Mouse (Mus musculus) layer of hippocampus, adult 11-12 months (tissue): ENCODE results near the gene Myo16.

Experiments used
- DNase-seq: peaks from one replicate; pipeline ENCODE4 v3.0.0; 2022; ENCODE audit warnings: low spot score

Gene Myo16

DNA sequence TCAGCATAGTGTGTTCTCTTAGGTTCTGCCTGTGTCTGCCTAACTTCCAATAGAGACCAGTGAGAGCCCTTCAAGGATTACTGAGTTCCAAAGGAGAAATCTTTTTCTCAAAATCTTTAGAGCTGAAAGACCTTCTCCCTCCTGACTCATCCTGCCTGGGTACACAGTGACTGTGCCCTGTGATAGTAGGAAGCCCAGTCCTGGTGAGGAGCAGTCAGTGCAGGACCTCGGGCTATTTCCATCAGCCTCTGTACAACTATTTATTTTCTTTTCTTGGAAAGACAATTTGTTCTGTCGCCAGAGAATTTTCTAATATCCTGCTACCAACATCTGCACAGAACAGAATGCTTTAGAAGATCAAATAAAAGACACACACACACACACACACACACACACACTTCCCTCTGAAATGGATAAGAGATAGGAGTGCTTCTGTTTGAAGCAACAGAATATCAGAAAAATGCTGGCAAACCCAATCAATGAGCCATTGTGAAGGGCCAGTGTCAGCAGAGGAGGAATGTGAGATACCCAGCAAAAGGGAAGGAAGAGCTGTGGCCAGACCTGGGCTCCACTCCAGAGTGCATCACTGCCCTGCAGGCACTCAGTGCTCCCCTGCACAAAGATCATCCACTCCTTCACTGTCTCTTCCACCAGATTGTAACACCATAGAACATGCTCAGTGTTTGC, 518.3 kb downstream of the Myo16 start:
- DNase-seq, result no peak

DNA sequence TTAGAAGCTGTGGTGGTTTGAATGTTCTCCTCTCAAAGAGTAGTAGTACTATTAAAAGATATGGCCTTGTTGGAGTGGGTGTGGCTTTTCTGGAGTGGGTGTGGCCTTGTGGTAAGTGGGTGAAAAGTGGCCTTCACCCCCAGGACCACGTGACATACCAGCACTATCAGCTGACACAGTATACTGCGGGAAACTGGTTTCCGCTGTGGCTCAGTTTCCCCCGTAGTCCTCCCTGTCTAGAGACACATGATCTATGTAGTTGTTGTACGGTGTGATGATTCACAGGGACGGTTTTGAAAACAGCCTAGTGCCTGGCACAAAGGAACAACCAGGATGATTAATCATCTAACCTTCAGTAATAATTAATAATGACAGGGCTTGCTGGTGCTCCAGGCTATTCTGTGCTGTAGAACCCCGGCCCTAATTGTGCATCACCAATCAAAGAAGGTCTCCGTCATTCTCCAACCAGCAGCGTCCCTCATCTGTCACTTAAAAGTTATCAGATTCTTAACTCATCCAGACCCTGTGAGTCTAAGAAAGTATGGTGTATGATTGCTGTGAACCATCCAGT, 524.2 kb downstream of the Myo16 start:
- DNase-seq, result no peak

DNA sequence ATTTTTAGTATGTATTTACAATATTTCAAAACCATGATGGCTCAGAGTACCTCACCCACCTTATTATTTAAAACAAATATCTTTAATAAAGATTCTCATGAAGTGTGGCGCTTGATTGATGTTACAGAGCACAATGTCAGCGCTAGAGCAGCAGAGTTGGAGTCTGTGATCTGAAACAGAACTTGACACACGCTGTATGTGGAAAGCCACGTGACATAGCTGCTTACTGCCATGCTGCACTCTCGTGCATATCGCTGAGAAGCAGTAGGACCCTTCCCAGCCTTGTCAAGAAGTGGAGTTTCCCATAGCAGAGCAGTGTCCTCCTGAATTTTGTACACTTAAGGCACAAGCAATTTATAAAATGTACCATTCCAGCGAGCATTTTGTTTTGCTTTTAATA, 528.2 kb downstream of the Myo16 start:
- no peak for DNase-seq

DNA sequence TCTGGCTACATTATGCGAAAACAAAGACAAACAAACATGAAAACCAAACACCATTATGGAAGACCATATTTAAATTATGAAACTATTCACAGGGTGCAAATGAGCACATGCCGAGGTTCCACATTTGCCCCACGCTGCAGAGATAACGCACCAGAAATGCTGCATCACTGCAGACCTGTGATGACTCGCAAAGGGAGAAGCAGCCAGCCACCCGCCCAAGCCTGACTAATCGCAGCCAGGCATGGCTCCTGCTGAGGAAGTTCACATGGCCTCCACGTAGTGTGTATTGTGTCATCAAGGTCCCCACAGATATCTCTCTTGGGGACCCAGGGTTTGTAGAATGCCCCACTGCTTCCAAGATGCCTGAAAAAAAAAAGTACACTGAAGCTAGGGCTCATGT, 529.4 kb downstream of the Myo16 start:
- no peak for DNase-seq
